Mouse (Mus musculus) ES-Bruce4 (cell line): ENCODE data around the gene Wdr35. TPM values are rescaled to one million over a fixed set of nuclear protein-coding genes. Genes with fewer than 3 reads are reported as not detected.

ENCODE experiments used
- H3K27ac ChIP-seq: 2 replicates; pipeline ENCODE4 v1.5.1; 2012; ENCODE audit warnings: low read length, inconsistent platforms; ENCODE audit not compliant: insufficient read depth
- H3K27me3 ChIP-seq: 2 replicates; pipeline ENCODE4 v1.6.1; 2012; ENCODE audit warnings: mild to moderate bottlenecking, low read length, inconsistent platforms; ENCODE audit not compliant: control insufficient read depth, poor library complexity, insufficient read depth, severe bottlenecking
- H3K36me3 ChIP-seq: 2 replicates; pipeline ENCODE4 v1.6.1; 2012; ENCODE audit warnings: inconsistent platforms, mild to moderate bottlenecking, low read length, moderate library complexity; ENCODE audit not compliant: control insufficient read depth, poor library complexity, insufficient read depth, severe bottlenecking
- H3K4me1 ChIP-seq: one replicate; pipeline ENCODE4 v1.8.1; 2011; ENCODE audit warnings: low read length; ENCODE audit not compliant: control insufficient read depth, insufficient read depth
- H3K4me3 ChIP-seq: 2 replicates; pipeline ENCODE4 v1.5.1; 2011; ENCODE audit warnings: low read depth, mild to moderate bottlenecking, low read length
- H3K9ac ChIP-seq: 2 replicates; pipeline ENCODE4 v1.6.1; 2012; ENCODE audit warnings: low read depth, mild to moderate bottlenecking, inconsistent platforms; ENCODE audit not compliant: poor library complexity, severe bottlenecking
- H3K9me3 ChIP-seq: replicated peaks from 2 replicates; pipeline ENCODE4 v1.6.1; 2012; ENCODE audit warnings: mild to moderate bottlenecking, low read length, inconsistent platforms; ENCODE audit not compliant: control insufficient read depth, poor library complexity, insufficient read depth, severe bottlenecking
- CTCF ChIP-seq: IDR thresholded peaks from one replicate; pipeline ENCODE4 v1.8.1; 2011; ENCODE audit warnings: low read depth, low read length
- EP300 ChIP-seq: IDR thresholded peaks from 2 replicates; pipeline ENCODE4 v1.6.1; 2011; ENCODE audit warnings: low read depth, low read length; ENCODE audit not compliant: insufficient read depth
- POLR2A ChIP-seq: IDR thresholded peaks from one replicate; pipeline ENCODE4 v1.8.1; 2011; ENCODE audit warnings: low read length; ENCODE audit not compliant: insufficient read depth
- polyA plus RNA-seq: library from polyadenylated mRNA; stranded (reverse); fragments of >200 nt; gene quantifications from 2 replicates; pipeline ENCODE4 v1.2.4, GENCODE M21; 2011; ENCODE audit warnings: low read depth; ENCODE audit not compliant: missing spikeins, insufficient read depth, insufficient read length

The Wdr35 gene
- polyA plus RNA-seq, 1 experiment = 72.4 TPM

- Histone ChIP-seq H3K4me1 (no peaks in the 10 kb centered on the region), H3K36me3 (peaks cover 21% of the 10 kb centered on the region), H3K27ac (no peak overlapping the region), H3K4me3 (no peak overlapping the region), H3K27me3 (no peaks in the 10 kb centered on the region), H3K9ac (no peak overlapping the region), H3K9me3 (no peaks in the 10 kb centered on the region)
- TF ChIP-seq EP300 (no peak), CTCF (no peak), POLR2A (no peak)
Observed at GRCm38 (mm10) chr12:9016376-9016775, 42.7 kb downstream of the Wdr35 start.

GRCm38 (mm10) chr12:9020431-9020830 is 46.7 kb downstream of the Wdr35 start:
- H3K4me1 ChIP-seq = no peaks in the 10 kb centered on the region
- no peak for TF ChIP-seq CTCF
- no peak for TF ChIP-seq POLR2A
- no peak for TF ChIP-seq EP300
- H3K27me3 ChIP-seq = no peaks in the 10 kb centered on the region
- no peak overlapping the region for H3K9ac ChIP-seq
- H3K36me3 ChIP-seq = peaks cover 15% of the 10 kb centered on the region
- H3K27ac ChIP-seq = no peak overlapping the region
- no peak overlapping the region for H3K4me3 ChIP-seq
- H3K9me3 ChIP-seq = no peaks in the 10 kb centered on the region

- TF ChIP-seq CTCF = no peak
- no peak for TF ChIP-seq POLR2A
- TF ChIP-seq EP300 = no peak
- H3K4me3 ChIP-seq = no peak overlapping the region
- H3K36me3 ChIP-seq = peaks cover 15% of the 10 kb centered on the region
- H3K27ac ChIP-seq = no peak overlapping the region
- H3K27me3 ChIP-seq = no peaks in the 10 kb centered on the region
- H3K9ac ChIP-seq = no peak overlapping the region
- H3K4me1 ChIP-seq = no peaks in the 10 kb centered on the region
- no peaks in the 10 kb centered on the region for H3K9me3 ChIP-seq
Observed at GRCm38 (mm10) chr12:9020986-9021385, 47.3 kb downstream of the Wdr35 start.

GRCm38 (mm10) chr12:9023031-9023430 is 49.3 kb downstream of the Wdr35 start:
- Histone ChIP-seq H3K27ac (no peak overlapping the region), H3K36me3 (peaks cover 15% of the 10 kb centered on the region), H3K4me3 (no peak overlapping the region), H3K9ac (no peak overlapping the region), H3K9me3 (no peaks in the 10 kb centered on the region), H3K27me3 (no peaks in the 10 kb centered on the region), H3K4me1 (no peaks in the 10 kb centered on the region)
- no peak for TF ChIP-seq CTCF
- no peak for TF ChIP-seq EP300
- no peak for TF ChIP-seq POLR2A

GRCm38 (mm10) chr12:9024071-9024470 is 50.4 kb downstream of the Wdr35 start:
- H3K36me3 ChIP-seq = peaks cover 13% of the 10 kb centered on the region
- no peak overlapping the region for H3K9ac ChIP-seq
- H3K9me3 ChIP-seq = no peaks in the 10 kb centered on the region
- TF ChIP-seq POLR2A (no peak), EP300 (no peak), CTCF (no peak)
- H3K4me1 ChIP-seq = no peaks in the 10 kb centered on the region
- no peak overlapping the region for H3K27ac ChIP-seq
- H3K4me3 ChIP-seq = no peak overlapping the region
- H3K27me3 ChIP-seq = no peaks in the 10 kb centered on the region

- Histone ChIP-seq H3K36me3 (peaks cover 10% of the 10 kb centered on the region), H3K27me3 (no peaks in the 10 kb centered on the region), H3K27ac (no peak overlapping the region), H3K9me3 (no peaks in the 10 kb centered on the region), H3K4me1 (no peaks in the 10 kb centered on the region), H3K9ac (no peak overlapping the region), H3K4me3 (no peak overlapping the region)
- no peak for TF ChIP-seq EP300
- no peak for TF ChIP-seq POLR2A
- TF ChIP-seq CTCF = no peak
Observed at GRCm38 (mm10) chr12:9024736-9025135, 51.0 kb downstream of the Wdr35 start.
